Mouse (Mus musculus): ENCODE data around the gene Tff3.

Tff3 gene

DNA sequence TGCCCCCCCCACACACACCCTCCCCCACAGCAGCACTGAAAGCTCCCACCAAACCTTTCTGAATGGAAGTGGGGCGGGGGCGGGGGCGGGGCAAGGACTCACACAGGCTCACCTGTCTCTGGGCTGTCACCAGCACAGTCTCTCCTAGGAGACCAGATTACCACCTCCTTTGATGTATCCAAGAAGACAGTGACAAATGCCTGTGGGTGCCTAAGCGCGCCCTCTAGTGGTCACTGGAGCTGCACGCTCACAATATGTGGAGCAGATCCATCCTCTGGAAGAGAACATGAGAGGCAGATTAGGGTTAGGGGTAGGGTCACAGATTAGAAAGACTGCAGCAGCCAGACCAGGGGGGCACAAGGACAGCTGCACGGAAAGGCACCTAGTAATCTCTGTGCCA, 10.0 kb downstream of the Tff3 start:
- peak; percentile 56 for DNase-seq

DNA sequence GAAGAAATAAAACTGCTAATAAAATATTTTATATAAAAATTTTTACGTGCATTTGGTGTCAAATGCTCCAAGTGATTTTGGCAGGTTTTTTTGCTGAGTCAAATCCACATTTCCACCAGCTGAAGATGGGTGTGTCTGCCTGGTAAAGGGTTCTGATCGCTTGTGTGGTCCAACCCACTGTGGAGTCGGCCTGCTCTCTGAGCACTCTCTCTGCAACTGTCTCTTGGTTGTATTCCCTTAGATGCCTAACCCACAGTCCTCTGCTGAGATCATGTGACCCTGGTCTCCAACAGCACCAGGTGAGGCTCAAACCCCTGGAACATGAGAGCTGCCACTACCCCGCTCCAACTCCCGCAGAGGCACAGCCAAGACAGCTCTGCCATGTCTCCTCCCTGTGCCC, 11.5 kb downstream of the Tff3 start:
- no peak for DNase-seq

DNA sequence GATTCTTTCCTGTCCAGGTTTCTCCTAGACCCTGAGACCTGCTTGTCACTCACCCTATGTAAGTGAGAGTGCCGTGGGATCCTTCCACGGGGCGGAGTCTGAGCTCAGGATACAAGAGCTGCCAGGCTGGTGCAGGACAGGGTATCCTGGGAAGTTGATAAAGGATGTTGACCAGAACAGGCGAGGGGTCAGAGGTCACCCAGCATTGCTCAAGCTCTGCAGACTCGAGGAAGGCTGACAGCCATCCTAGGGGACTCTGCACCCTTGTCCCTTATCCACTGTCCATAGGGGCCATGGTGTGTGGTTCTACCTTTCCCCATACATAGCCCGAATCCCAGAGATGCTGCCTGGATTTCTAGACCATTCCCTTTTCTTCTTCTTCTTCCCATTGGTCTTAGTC, 13.4 kb downstream of the Tff3 start:
- no peak for DNase-seq

DNA sequence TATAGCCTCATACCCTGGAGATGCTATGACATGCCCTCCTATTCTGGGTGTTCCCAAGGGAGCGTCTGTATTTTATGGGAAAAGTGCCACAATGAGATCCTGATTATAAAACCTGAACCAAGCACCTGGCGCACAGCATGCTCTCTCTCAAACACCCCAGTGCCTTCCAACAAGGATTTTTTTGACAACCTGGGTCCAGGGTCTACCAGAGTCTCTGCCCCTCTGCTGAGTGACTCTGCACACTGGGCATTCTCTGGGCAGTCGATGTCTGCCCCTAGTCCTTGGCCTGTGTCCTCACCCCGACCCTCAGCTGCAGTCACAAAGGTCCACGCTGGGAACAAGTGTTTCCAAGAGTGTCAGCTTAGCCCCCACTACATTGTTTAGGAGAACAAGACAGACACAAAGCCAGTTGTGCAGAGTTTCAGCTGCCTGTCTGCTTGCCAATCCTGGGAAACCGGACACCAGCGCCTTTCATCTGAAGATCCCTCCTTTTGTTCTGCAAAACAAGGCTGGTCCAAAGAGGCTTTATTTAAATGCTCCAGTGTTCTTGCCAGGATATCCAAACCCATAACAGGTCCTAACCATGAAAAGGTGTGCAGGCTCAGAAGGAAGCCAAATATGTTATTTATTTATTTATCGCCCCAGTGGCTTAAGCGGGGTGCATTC, 16.1 kb downstream of the Tff3 start:
- DNase-seq = no peak

DNA sequence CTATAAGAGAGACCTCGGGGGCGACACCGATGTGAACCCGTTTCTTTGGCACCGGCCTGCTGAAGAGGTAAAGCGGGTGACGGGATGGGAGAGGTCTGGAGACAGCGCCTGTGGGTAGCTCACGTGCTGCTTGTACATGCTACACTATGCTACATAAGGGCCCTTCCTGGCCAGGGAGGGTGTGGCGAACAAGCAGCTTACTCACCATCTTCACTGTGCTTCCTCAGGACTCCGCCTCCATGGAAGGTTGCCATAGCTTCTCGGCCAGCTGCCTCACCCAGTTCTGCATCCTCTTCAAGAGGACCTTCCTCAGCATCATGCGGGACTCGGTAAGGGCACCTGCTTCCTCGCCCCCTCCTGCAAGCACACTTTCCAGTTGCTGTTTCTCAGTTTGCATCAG, 21.1 kb downstream of the Tff3 start:
- DNase-seq = no peak

DNA sequence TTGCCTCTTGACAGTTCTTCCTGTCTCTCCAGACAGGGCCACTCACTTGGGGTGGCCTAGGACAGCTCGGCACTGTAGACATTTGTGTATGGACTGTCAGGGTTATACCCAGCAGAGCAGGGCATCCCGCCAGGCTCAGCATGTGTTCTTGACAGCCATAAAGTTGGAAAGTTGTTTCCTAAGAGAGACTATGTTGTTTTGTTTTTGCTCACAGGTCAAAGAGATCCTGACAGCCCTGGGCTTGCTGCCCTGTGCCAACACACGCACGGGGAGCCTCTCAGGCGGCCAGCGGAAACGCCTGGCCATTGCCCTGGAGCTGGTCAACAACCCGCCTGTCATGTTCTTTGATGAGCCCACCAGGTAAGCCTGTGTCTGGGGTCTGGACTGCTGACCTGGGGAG, 25.6 kb downstream of the Tff3 start:
- no peak for DNase-seq

DNA sequence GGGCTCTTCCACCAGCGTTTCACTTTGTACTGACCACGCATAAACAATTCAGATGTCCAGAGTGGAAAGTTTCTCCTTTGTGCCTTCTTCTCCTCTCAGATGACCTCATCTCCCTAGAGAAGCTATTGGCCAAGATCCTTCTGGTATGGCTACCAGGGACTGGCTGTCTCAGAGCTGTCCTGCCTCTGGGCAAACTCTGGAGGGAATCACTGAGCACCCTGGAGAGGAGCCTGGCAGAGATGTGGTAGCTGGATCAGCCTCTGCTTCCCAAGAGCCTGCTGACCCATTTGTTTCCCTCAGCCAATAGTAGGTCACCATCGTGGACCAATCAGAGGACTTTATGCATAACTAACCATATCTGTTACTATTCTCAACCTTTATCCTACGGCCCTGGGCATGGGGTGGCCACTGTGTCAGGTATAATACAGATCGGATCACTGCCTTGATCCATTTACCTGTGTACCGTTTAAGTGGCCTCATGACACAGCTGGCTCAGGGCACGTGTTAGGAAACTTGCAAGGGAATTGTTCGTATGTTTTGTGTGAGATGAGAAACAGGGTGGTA, 26.4 kb downstream of the Tff3 start:
- no peak for DNase-seq

DNA sequence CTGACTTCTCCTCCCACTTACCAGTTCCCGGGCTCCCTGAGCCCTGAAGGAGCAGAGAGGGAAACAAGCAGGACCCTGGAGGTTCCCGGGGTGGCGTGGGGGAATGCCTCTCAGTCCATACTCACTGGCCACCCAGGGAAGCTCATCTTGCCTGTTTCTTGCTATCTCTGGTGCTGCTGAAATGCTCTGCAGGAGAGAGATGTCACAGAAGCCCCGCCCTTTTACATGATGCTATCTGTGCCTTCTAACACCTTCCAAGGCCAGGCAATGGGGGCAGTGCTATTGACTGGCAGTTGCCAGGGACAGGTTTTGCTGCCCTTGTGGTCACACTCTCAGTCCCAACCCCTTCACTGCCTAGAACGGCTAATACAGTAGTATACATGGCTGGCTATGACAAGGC, 30.7 kb downstream of the Tff3 start:
- DNase-seq = no peak

DNA sequence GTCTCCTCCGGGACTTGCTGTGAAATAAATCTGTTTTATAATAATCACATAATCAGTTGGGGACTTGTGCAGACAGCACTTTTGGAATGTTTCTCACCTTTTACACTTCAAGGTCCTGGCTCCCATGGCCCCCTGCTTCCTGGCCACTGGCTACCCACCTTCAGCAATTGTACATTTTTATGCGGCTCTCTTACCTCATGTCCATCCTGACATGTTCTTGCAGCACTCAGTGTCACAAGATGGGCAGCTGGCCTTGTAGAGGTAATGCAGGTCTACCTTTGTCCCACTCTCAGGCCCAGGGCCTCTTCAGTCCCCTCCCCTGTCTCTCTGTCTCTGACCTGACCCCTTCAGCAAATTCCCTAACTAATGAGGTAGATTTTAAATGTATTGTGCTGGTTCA, 32.6 kb downstream of the Tff3 start:
- DNase-seq = no peak

DNA sequence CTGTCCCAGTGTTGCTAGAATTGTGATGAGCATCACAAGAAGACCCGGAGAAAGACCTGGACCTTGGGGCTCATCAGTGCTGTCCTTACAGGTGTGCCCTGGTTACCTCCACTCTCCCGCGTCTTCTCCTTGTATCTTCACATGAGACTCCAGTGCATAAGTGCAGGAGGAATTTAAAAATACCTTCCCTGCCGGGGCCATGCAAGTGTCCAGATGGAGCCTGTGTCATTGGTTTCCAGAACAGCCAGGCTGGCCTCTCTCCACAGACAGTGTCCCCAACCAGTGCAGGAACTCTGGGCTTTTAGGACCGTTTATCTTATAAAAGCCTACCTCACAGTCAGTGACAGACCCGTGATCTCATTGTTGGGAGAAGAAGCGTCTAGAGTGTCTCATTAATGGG, 33.9 kb downstream of the Tff3 start:
- no peak for DNase-seq

DNA sequence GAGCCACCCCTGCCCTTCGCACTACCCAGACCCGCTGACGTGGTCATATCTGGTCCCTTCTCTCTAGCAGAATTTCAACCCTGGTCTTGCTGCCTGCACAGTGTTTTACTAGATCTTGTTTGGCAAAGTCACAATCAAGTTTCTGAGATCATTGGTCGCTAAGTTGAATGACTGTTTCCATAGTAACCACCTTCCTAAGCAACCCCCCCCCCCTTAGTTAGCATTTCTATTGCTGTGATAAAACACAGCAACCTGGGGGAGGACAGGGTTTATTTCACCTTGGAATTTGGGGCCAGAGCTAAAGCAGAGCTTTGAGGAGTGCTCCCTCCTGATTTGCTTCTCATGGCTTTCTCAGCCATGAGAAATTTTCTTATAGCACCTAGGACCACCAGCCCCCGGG, 34.7 kb downstream of the Tff3 start:
- DNase-seq = no peak

DNA sequence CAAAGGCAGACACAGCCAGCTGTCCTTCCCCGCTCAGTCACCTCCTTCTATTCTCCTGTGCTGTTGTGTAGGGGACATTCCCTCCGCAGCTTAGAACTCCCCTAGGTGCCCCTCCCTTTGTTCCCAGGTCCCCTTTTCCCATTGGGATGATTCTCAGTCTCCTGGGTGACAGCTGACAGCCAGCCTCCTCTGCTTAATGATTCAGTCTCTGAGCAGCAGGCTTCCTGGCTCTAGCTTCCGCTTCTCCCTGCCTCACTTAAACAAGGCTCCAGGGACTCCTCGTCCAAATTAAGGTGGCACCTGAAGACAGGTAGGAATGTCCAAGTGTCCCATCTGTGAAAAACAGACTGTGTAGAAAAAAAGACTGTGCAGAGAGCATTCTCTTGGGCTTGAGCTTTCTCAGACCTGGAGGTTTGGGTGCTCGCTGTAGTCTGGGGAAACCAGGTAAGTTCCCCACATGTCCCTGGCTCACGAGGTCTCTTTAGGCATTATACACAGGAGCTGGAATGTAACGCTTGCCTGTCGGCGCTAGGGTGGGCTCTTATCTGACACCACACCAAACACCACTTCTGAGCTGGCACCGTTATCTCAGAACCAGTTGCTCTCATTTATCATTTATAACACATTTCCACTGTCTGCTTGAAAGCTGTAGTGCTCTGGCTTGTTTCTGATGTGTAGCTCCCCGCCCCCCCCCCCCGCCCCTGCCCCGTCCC, 38.3 kb downstream of the Tff3 start:
- DNase-seq = no peak

DNA sequence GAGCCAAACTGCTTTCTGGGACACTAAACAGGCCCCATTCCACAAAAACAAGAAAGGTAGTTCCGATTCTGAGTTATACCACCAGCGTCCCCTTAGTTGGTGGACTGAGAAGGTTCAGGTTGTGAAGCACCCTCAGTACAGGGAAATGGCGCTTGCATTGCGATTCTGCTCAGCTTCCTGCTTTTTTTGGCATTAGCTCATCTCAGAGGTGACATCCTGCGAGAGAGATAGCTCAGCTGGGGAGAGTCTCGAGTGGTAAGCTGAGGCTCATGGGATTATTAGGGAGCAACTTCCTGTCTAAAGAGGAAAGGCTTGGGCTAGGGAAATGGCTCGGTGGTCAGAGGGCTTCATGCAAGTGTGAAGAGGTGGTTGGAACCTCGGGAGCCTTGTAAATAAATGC, 39.6 kb downstream of the Tff3 start:
- DNase-seq = no peak

DNA sequence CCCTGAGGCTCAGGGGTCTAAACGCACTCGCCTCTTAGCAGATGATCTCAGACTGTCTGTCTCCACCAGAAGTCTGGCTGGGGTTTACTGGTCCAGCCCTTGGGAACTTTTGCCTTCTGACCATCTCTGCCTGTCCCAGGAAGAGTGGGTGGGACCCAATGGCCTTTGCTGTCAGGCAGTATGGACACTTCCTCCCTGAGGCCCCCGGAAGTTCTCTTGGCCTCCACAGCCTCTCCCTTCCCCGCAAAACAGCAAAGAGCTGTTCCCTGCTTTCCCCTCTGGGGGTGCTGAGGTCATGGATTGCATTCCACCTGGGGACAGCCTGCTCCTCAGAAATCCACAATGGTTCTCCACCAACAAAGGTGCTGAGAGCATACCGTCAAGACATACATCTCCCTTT, 40.7 kb downstream of the Tff3 start:
- DNase-seq = no peak

DNA sequence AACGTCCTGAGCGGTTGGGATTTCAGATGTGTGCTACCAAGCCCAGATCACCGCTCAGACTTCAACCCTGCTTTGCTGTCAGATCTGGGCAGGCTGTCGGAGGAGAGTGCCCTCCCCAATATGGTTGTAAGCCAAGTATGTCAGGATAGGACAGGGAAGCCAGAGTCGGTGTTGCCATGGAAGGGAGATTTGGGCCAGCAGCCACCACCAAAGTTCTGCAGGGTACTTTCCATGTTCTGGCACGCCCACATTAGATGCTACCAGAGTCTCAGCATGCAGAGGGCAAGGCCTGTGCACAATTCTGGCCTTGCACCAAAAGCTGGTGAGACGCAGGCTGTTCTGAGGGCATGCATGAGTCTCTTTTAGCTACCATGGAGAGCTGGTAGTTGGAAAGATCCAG, 43.2 kb downstream of the Tff3 start:
- DNase-seq = no peak

DNA sequence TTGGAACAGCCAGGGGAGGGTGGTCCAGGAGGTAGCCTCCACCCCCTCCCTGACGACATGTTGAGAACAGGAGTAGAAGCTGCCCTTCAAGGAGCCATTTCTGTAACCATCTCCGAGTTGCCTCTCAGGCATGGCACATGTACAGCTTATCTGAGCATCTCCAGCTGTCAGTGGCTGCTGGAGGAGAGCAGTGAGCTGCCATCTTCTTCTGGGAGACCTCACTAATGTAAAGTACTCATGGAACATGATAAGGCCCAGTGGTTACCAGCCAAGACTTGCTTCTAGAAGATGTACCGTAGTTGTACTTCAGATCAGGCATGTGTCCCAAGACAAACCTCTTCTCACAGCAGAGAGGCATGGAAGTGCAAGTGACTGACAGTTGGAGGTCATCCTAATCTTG, 43.9 kb downstream of the Tff3 start:
- DNase-seq = no peak

DNA sequence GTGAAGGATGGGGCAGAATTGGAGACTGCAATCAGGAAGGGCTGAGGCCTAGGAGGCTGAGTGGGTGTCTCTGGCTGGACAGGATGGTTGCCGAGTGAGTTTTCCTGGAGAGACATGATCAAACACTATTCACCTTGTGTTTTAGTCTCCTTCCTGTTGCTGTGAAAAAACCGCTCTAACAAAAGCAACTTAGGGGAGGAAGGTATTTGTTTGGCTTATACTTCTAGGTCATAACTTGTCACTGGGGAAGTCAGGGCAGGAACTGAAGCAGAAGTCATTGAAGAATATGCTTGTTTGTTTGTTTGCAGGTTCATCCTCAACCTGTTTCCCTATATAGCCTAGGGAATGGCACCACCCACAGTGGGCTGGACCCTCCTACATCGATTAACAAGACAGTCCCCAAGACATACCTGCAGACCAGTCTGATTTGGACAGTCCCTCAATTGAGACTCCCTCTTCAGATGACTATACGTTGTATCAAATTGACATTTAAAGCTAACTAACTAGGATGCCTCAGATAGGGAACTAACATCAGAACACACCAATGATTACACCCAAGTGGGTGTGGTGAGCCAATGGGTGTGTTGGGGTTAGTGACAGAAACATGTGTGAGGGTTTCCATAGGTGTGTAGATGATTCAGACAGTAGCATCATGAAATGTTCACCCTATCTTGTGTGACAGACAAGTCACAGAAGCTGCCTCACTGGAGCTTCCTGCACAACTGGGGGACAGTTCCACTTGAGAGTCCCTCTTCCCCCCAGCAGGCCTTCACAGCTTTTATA, 47.0 kb downstream of the Tff3 start:
- DNase-seq = no peak

DNA sequence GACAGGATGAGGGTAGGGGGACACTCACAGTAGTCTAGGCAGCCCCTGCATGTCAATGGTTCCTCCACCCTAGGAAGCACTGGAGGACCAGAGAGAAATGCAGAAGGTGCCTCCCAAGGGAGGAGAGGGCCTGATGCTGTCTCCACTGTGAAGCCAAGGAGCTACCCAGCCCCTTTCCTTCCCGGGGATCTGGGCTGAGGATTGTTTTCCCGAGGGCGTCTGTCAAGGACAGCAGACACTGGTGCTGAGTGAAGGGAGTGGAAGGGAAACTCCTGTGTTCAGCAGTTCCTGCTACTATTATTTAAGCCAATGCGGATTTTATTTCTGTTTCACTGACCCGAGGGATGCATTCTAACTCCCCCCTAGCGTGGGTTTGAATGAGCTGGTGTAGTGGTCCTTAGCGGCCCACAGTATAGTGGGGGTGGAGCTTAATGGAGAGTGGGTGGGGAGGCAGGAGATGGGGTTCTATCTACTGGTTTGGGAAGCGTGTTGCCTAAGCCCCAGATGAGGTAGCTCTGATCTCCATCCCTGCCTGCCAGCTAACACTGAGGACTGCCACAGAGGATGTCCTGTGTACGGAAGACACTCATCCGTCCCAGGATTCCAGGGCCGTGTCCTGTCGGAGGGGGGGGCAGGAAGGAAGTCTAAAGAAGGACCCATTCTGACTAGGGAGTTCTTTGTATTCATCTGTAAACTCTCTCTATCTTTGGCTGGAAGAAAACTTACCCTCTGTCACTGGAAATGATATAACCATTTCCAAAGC, 50.2 kb downstream of the Tff3 start:
- no peak for DNase-seq

DNA sequence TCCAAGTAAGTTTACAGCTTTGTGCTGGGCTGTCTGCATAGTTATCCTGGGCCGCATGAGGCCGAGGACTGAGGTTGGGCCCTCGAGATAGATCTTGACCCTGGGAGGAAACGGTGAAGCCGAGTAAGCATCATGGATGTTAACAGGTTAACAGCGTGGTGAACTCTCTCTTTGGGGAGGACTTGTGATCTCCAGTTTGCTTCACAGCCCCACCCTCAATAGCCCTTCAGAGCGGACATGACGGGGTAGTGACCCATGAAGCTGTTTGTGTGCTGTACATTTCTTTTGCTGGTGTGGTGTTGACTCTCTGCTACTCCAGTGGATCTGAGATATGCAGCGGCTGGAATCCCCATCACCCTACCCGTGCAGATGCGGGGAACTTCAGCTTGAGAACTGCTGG, 50.9 kb downstream of the Tff3 start:
- DNase-seq = no peak

DNA sequence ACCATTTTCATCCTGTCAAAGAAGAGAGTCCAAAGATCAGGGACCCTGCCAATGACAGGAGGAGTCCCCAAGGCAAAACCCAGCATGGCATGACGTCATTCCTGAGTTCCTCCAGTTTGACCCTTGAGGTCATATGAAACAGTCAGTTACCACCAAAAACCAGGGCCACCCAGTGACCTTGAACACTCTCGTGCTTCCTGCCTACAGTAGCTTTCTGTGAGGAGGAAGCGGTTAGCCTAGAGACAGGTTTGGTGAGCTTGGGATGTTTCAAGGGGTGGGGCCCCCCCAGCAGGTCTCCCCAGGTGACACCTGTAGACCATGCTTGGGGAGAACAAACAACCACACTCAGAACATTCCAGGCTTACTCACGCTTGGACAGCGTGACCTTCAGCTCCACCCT, 51.9 kb downstream of the Tff3 start:
- no peak for DNase-seq

DNA sequence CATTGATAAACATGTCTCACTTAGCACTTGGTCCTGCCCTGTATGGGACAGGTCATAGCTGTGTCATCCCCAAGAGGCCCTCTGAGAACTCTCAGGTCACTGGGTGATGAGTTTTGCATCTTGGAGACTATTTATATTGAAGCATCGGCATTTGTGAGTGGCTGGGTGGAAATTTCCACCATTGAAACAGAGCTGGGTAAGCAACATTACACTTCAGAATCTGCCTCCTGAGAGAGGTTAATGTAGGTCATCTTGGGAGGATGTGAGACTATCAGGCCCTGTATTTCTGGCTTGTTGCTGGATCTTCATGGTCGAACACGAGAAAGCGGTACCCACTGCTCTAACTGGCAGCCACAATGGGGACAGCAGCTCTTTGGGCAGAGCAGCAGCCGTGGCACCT, 54.0 kb downstream of the Tff3 start:
- no peak for DNase-seq

Measured in right cerebral cortex, postnatal 25 days (tissue).